Mouse (Mus musculus): Measurements from ENCODE around the gene Gm10198.

DNA sequence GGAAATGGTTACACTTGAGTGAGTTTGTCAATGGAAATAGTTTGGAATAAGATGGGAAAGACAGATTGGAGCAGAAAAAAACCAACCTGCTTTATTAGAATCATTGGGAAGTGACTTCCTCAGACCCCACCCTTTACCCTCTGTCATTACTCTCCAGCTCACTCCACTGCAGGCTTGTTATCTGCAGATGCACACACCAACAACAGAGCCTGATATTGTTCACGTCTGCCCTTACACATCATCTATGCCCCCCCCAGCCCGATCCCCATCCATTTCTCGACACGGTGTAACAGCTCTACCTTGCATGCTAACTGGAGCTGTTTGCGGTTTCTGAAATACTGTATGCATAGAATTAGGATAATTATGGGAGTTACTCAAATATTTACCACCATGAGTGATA, 12.2 kb downstream of the Gm10198 start:
- TF ChIP-seq CTCF (IDR thresholded peaks at IDR 0.05; ENCODE audit: borderline replicate concordance, insufficient read depth, low read length): no peak
- TF ChIP-seq POLR2A (IDR thresholded peaks at IDR 0.05; ENCODE audit: low read depth, low read length): no peak
